Mouse (Mus musculus) layer of hippocampus, adult 2 months (tissue): ENCODE measurements around the gene Sec16a. TPM values are rescaled to one million over a fixed set of nuclear protein-coding genes. Genes with fewer than 3 reads are reported as not detected.

Experiments used
- DNase-seq, 2 experiments: peaks; one replicate each; pipeline ENCODE4 v3.0.0; 2022; ENCODE audit warnings: low spot score in 2 of 2
- H3K27ac ChIP-seq: fragments of 200-600 bp; 2 replicates; pipeline ENCODE4 v1.8.1; 2022
- H3K4me3 ChIP-seq: fragments of 200-600 bp; 2 replicates; pipeline ENCODE4 v1.8.1; 2022; ENCODE audit warnings: mild to moderate bottlenecking
- CTCF ChIP-seq: fragments of 200-600 bp; conservative IDR thresholded peaks from 2 replicates; pipeline ENCODE4 v1.8.1; 2022; ENCODE audit warnings: antibody characterized with exemption, mild to moderate bottlenecking, moderate library complexity
- total RNA-seq, 2 experiments: library from RNA; stranded (reverse); gene quantifications; 2 replicates each; pipeline ENCODE4 v1.2.3; 2021

The Sec16a gene
- total RNA-seq, 2 experiments from 2014 or later, result 49.3 to 51.3 TPM

DNA sequence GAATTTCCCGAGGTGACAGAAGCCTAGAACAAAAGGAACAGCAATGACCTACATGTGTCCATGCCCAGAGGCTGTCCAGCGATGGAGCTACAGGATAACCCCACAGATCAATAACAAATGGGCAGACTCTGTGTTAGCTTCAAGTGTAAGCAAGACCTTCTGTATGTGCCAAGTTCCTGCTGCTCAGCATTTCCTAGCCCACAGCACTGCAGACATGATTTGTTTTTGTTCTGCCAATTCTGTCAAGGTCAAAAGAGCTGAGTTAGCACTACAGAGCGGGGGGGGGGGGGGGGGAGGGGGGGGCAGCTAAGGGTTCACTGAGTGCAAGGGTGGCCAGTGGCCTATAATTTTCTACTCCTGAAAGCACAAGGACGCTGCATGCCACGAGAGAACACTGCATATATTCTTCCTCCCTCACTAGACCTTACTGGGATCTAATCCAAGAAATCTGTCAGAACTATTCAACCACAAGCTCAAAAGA is 34.0 kb downstream of the Sec16a start:
- Histone ChIP-seq H3K4me3 (no peak overlapping the region), H3K27ac (peak overlapping the region; percentile 85)
- TF ChIP-seq CTCF, result no peak
- no peak for DNase-seq

DNA sequence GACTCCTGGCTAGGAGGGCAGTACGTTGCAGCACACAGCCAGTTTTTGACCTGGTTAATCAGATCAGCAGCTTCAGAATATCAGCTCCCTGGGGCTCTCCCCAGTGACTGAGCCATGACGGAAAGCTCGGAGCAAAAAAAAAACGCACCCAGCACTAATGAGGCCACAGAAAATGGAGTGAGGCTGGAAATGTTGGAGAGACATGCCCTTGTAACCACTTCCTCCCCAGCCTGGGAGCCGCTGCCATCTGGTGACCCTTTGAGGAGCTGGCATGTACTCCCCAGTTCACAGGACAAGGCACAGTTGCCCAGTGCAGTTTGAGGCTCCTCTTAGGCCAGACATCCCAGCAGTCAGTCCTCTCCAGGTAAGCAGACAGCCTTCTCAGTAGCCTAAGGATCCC is 34.9 kb downstream of the Sec16a start:
- DNase-seq, result no peak
- no peak overlapping the region for H3K4me3 ChIP-seq
- peak overlapping the region; percentile 84 for H3K27ac ChIP-seq
- TF ChIP-seq CTCF, result 0 out of 2 replicates have a peak, but pooled peaks have one; percentile 7

DNA sequence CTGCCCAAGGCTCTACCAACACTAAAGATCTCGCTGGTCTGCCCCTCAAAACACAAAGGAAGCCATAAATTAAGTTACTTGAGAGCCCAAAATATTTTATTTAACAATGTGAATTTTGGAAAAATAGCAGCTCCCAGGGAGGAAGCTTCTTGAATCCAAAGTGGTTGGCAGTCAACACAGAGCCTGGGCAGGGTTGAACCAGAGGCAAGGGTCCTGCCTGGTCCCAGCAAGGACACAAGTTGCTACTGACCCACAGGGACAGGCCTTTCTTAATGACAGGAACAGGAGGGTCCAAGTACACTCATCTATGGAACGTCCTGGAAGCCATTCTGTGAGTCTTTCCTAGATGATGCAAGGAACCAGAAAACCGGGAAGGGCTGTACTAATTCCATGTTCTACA is 35.7 kb downstream of the Sec16a start:
- TF ChIP-seq CTCF, result no peak
- no peak for DNase-seq
- Histone ChIP-seq H3K27ac (peak overlapping the region; percentile 96), H3K4me3 (peak overlapping the region; percentile 99)

DNA sequence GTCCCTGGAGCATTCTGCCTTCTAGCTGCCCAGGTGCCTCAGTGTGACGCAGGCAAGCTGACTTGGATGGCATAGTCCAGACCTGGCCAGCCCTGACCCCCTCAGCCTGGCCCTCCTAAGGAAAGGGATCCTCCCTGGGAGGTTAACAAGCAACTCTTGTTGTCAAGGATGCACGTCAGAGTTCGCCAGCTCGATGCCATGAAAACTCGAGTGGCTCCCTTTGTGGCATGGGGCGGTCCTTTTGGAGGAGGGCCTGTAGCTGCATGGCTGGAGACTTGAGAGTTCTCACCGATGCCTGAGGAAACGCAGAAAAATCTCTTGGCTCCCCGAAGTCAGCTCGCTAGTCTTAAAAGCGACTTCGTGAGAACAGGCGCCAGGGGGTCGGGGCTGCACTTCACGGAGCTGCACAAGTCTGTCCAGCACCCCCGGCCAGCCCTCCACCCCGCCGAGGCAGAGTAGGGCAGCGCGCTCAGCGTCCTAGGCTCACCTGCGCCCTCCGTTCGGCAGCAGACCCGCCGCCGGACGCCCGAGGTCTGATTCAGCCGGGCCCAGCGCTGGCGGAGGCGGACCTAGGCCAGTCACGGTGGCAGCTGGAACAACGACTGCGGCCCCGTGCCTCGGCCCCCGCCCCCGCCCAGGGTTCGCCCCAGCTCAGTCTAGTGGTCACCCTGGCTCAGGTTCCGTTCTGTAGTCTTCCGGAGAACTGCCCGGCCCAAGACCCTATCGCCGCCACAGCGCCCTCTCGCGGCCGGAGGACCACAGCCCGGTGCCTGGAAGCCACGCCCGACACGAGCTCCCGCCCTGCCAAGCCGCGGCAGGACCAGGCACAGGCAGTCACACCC is 36.3 kb downstream of the Sec16a start, which contains the start of gene Inpp5e:
Gene Inpp5e (minus strand): TSS at position 689 of the 842 bp plus-strand sequence.
- H3K4me3 ChIP-seq, result peak within 1 kb of the TSS; percentile 99
- peak; percentile 97 for TF ChIP-seq CTCF
- peak within 1 kb of the TSS; percentile 96 for H3K27ac ChIP-seq
- peak; percentile 94 to 99 for DNase-seq

DNA sequence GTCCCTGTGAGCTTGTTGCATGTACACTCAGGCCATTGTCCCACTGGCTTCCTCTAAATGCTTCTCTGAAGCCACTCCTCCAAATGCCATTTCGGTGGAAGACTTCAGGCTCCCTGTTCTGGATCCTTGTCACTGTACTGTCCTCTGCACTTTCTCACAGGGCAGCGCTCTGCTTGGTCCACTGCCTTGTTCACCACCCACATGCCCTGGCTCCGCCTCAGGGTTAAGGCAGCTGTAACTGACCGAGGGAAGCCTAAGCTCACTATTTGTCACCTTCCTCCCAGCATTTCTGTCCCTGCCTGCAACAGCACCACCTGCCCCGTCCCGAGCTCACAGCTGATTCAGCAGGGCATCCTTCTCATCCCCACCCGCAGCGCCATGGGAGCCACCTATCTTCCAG is 41.7 kb downstream of the Sec16a start:
- no peak overlapping the region for H3K4me3 ChIP-seq
- no peak overlapping the region for H3K27ac ChIP-seq
- no peak for DNase-seq
- no peak for TF ChIP-seq CTCF

DNA sequence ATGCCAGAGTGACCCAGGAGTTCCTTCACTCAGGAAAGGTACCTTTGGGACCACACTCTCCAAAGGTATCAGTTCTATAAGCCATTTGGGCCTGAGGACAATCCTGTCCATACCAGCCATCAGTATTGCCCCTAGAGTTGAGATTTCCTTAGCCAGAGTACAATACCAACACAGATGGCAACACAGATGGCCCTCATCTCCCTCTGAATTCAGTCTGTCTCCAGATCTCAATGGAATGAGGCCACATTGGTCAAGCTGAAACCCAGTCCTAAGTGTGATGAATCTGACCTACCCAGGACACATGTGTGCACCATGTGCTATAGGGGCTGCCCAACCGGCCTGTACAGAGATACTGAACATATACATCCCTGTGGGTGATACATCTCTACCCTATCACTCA is 42.8 kb downstream of the Sec16a start:
- H3K4me3 ChIP-seq, result no peak overlapping the region
- H3K27ac ChIP-seq, result 0 out of 2 replicates have a peak overlapping the region, but pooled peaks have one; percentile 11
- DNase-seq, result no peak
- no peak for TF ChIP-seq CTCF

DNA sequence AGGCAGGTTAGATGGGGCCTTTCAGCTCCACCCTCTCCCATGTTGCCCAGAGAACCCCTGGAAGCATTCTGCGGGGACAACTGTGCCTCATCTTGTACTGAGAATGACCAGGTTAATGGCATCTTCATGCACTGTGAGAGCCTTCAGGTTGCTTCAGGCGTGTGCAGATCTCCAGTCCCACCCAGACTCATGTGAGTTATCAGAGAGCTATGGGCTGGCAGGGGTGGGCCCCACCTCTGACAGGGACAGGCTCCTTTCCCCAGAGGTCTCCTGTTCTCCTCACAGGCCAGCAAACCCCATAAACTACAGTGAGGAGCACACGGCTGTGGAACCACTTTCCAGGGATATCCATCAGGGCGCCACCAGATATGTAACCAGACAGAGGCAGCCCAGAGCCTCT is 44.0 kb downstream of the Sec16a start:
- no peak for DNase-seq
- H3K27ac ChIP-seq, result no peak overlapping the region
- H3K4me3 ChIP-seq, result no peak overlapping the region
- TF ChIP-seq CTCF, result no peak

GRCm38 (mm10) chr2:26400296-26400695 is 44.7 kb downstream of the Sec16a start:
- TF ChIP-seq CTCF, result no peak
- H3K4me3 ChIP-seq, result no peak overlapping the region
- H3K27ac ChIP-seq, result no peak overlapping the region
- no peak for DNase-seq

DNA sequence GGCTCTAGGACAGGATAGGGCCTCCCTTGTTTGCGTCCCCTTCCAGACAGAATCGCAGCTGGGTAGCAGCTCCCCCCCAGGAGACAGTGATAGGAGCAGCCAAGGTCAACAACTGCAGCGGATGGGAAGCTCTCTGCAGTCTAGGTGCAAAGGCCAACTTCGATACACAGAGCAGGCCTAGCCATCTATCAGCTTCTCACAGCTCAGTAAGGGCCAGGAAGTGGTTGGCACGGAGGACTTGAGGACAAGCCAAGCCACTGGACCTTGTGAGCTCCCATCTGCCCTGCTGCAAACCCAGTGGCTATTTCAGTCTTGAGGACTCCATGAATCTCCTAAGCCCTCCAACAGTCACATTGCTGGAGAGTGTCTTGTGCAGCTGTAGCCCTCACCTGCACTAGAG is 45.4 kb downstream of the Sec16a start:
- no peak overlapping the region for H3K4me3 ChIP-seq

GRCm38 (mm10) chr2:26398978-26399377 is 46.0 kb downstream of the Sec16a start:
- DNase-seq, result no peak
- no peak for TF ChIP-seq CTCF
- H3K27ac ChIP-seq, result peak overlapping the region; percentile 51; the same call in 1 of the 2 replicates
- no peak overlapping the region for H3K4me3 ChIP-seq

More for the DNA sequence above, 45.4 kb downstream of the Sec16a start:
- no peak for DNase-seq
- 0 out of 2 replicates have a peak overlapping the region, but pooled peaks have one; percentile 5 for H3K27ac ChIP-seq
- no peak for TF ChIP-seq CTCF

DNA sequence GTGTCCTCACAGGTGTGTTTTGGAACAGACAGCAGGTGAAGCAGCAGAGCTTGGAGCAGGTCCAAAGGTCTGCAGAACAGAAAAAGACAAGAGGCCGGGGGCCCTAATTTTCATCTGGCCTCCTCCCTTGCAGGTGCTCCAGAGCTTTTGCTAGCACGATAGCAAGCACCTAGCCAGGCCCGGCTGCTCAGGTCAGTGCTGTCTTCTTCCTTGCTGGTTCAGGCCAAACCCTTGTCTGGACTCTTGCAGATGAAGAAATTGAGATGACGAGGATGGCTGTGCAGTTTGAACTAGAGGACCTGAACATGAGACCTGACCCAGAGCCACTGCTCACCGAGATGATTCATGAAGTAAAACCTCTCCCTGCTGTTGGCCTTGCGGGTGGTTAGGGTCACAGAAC is 53.4 kb downstream of the Sec16a start:
- DNase-seq, result no peak
- no peak for TF ChIP-seq CTCF
- H3K27ac ChIP-seq, result no peak overlapping the region
- no peak overlapping the region for H3K4me3 ChIP-seq

DNA sequence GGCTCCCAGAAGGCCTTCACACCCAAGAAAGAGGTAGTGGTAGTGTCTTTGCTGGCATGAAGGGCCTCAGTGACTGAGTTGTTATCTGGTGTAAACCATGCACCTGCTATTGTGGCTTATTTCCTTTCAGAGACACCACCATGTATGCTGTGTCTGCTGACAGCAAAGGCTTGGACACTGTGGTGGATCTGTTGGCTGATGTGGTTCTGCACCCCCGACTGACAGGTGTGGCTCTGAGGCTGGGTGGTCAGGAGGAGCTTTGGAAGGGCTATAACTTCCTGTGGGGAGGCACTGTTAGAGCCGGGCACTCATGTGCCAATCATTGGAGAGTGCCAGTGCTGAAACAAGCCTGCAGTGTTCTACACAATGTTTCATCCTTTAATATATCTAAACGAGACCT is 54.1 kb downstream of the Sec16a start:
- Histone ChIP-seq H3K27ac (no peak overlapping the region), H3K4me3 (no peak overlapping the region)
- TF ChIP-seq CTCF, result no peak
- no peak for DNase-seq

DNA sequence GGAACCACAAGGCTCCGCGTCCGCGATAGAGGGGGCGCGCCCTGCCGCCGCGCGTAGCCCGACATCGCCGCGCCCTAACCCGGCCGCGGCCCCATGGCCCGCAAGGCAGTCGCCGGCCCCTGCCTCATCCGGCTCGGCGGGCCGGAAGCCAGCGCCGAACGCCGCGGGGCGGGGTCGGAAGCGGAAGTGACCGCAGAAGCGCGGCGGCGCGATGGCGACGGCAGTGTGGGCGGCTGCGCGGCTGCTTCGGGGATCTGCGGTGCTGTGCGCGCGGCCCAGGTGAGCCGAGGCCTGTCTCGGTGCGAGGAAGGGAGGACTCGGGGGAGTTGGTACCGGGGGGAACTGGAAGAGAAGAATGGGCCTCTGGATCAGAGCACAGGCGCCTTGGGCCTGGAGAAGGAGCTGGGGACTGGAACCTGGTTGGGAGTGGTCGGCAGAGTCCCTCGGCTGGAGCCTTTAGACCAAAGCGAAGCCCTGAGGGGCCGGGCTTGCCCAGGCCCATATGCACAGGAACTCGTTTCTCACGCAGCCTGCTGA is 55.8 kb downstream of the Sec16a start, which contains the start of the genes Entr1 and Pmpca:
Gene Entr1 (minus strand): TSS at position 163 of the 537 bp plus-strand sequence.
Gene Pmpca (plus strand): TSS at position 186 of the 537 bp plus-strand sequence.
- H3K4me3 ChIP-seq, result peak within 1 kb of the TSS; percentile 98
- peak within 1 kb of the TSS; percentile 89 for H3K27ac ChIP-seq
- 0 out of 2 replicates have a peak, but pooled peaks have one; percentile 3 for TF ChIP-seq CTCF
- peak; percentile 82 to 85 for DNase-seq
